Mouse (Mus musculus) brain, embryonic 14.5 days (tissue): ENCODE results near the gene Zbtb2. TPM values are rescaled to one million over a fixed set of nuclear protein-coding genes. Genes with fewer than 3 reads are reported as not detected.

Experiments used
- DNase-seq: peaks from one replicate; pipeline ENCODE4 v3.0.0-alpha.2; 2011; ENCODE audit warnings: low read depth
- CTCF ChIP-seq: fragments of 200-500 bp; IDR thresholded peaks from 2 replicates; pipeline ENCODE4 v1.5.1; 2012; ENCODE audit warnings: inconsistent platforms, mild to moderate bottlenecking, moderate library complexity, borderline replicate concordance; ENCODE audit not compliant: insufficient read depth, insufficient read length; ENCODE audit errors: extremely low read depth
- POLR2A ChIP-seq: fragments of 200-500 bp; IDR thresholded peaks from 2 replicates; pipeline ENCODE4 v1.6.1; 2012; ENCODE audit warnings: mild to moderate bottlenecking, inconsistent platforms, borderline replicate concordance; ENCODE audit not compliant: poor library complexity, insufficient read depth, insufficient read length, severe bottlenecking; ENCODE audit errors: extremely low read depth
- polyA plus RNA-seq: library from polyadenylated mRNA; depleted of rRNA; stranded (reverse); fragments of >200 nt; gene quantifications from 2 replicates; pipeline ENCODE4 v1.2.3, GENCODE M21; 2012; rRNA removed

The Zbtb2 gene
- polyA plus RNA-seq, 1 experiment: 16.8 TPM

DNA sequence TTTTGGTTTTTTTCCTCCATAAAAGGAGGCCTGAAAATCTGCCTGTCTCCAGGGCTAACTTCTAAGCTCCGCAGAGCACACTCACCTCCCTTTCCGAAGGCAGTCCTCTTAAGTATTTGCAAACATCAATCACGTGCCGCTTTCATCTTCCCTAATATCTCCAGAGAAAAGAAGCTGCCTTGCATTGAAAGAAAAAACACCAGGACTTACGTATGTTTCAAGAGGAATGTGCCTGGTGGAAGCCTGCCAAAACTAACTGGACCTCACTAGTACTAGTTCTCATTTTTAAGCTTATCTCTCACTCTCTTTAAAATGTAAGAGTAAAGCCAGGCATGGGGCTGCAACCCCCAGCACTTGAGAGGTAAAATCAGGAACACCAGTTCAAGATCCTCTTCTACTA lies 62.3 kb downstream of the Zbtb2 start:
- TF ChIP-seq POLR2A (no peak), CTCF (no peak)
- peak; percentile 44 for DNase-seq

DNA sequence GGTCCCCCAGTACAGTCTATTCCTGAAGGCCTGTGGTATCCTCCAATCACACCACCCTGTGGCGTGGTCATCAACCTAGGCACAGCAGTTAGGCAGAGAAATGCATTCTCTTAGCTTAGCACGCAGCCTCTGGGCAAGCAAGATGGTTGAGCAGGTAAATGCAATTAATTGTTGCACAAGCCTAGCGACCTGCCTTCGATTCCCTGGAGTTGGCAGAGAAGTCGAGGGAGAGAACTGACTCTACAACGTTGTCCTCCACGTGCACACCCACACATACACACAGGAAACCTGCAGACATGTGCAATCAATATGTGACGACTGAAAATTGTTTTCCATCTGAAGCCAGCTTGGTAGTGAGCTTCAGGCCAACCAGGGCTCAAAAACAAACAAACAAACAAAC lies 64.0 kb downstream of the Zbtb2 start:
- DNase-seq: no peak
- TF ChIP-seq POLR2A: no peak
- TF ChIP-seq CTCF: no peak

Other genes starting within 250 kb of the Zbtb2 start
- 12.5 and 37.3 TPM in 2 replicates for gene Akap12, start 121.7 kb downstream of the Zbtb2 start, polyA plus RNA-seq
- gene Rmnd1, start 44.3 kb upstream of the Zbtb2 start, polyA plus RNA-seq: 53.3 and 67.1 TPM in 2 replicates
- 14.0 and 15.6 TPM in 2 replicates for gene Armt1, start 44.4 kb upstream of the Zbtb2 start, polyA plus RNA-seq
- 0.15 and 0.44 TPM in 2 replicates for gene Ccdc170, start 94.4 kb upstream of the Zbtb2 start, polyA plus RNA-seq
- gene Esr1, start 223.5 kb upstream of the Zbtb2 start, polyA plus RNA-seq: 0.09 and 0.19 TPM in 2 replicates